Mouse (Mus musculus): ENCODE data around the gene Clip2. TPM values are rescaled to one million over a fixed set of nuclear protein-coding genes. Genes with fewer than 3 reads are reported as not detected.

Gene Clip2
- polyA plus RNA-seq, 1 experiment = 20.3 TPM

DNA sequence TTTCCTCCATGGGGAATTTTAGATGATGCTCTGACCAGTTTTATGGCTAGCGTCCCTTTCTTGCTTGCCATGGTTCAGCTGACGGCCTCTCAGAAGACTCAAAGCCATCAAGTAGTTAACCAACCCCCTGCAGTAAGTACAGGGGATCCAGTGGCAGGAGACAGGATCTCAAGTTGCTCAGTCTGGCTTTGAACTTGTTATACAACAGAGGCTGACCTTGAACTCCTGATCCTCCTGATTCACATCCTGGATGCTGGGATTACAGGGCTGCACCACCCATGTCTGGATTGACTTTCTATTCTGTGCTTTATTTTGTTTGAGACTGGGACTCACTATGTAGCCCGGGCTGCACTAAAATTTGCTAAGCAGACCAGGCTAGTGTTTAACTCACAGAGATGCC, 110.2 kb downstream of the Clip2 start:
- no peak overlapping the region for H3K27ac ChIP-seq (ENCODE audit: insufficient read depth, low read length)
- TF ChIP-seq POLR2A (IDR thresholded peaks at IDR 0.05; ENCODE audit: low read depth, low read length) (no peak), CTCF (IDR thresholded peaks at IDR 0.05; ENCODE audit: borderline replicate concordance, insufficient read depth, low read length) (no peak)
- no peak overlapping the region for H3K4me3 ChIP-seq (ENCODE audit: insufficient read depth, low read length)
- H3K4me1 ChIP-seq (ENCODE audit: control insufficient read depth, insufficient read depth, low read length) = peaks cover 11% of the 10 kb centered on the region; the same call in 1 of the 2 replicates

DNA sequence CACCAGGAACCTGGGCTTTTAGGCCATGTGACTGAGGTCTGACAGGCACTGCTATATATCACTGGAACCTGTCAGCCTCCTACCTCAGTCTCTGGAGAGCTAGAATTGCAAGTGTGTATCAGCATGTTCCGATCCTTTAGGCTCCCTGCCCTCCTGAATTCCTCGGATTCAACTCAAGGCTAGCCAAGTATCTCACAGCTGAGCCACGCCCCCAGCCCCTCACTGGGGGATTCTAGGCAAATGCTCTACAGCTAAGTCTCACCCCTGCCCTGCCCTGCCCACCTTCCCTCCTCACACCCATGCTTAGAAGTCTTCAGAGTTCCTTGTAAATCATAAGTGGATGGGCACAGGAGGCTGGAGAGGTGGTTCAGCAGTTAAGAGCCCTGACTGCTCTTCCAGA, 111.1 kb downstream of the Clip2 start:
- Histone ChIP-seq H3K27ac (ENCODE audit: insufficient read depth, low read length) (no peak overlapping the region), H3K4me1 (ENCODE audit: control insufficient read depth, insufficient read depth, low read length) (peaks cover 11% of the 10 kb centered on the region; the same call in 1 of the 2 replicates), H3K4me3 (ENCODE audit: insufficient read depth, low read length) (no peak overlapping the region)
- TF ChIP-seq POLR2A (IDR thresholded peaks at IDR 0.05; ENCODE audit: low read depth, low read length) = no peak
- TF ChIP-seq CTCF (IDR thresholded peaks at IDR 0.05; ENCODE audit: borderline replicate concordance, insufficient read depth, low read length) = no peak

DNA sequence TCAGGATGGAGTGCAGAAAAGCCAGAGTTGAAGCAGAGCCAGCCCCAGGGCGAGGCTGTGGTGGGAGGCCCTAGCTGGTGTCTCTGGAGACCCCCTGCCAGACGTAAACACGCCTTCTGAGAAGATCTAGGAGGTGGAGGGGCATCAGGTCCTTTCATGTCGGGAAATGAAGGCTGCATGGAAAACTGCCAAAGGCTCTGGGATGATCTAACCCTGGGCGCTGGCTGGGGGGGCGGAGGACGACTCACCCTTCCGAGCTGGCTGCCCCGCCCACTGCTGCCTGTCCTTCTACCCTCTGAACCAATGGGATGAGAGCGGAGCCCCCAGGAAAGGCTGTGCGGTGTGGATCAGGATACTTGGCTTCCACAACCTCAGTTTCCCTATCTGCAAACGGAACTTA, 112.1 kb downstream of the Clip2 start:
- no peak for TF ChIP-seq CTCF (IDR thresholded peaks at IDR 0.05; ENCODE audit: borderline replicate concordance, insufficient read depth, low read length)
- TF ChIP-seq POLR2A (IDR thresholded peaks at IDR 0.05; ENCODE audit: low read depth, low read length) = no peak
- Histone ChIP-seq H3K4me3 (ENCODE audit: insufficient read depth, low read length) (no peak overlapping the region), H3K4me1 (ENCODE audit: control insufficient read depth, insufficient read depth, low read length) (0 out of 2 replicates have a peak, but pooled peaks cover 8% of the 10 kb centered on the region), H3K27ac (ENCODE audit: insufficient read depth, low read length) (peak overlapping the region; percentile 5; the same call in 1 of the 2 replicates)

DNA sequence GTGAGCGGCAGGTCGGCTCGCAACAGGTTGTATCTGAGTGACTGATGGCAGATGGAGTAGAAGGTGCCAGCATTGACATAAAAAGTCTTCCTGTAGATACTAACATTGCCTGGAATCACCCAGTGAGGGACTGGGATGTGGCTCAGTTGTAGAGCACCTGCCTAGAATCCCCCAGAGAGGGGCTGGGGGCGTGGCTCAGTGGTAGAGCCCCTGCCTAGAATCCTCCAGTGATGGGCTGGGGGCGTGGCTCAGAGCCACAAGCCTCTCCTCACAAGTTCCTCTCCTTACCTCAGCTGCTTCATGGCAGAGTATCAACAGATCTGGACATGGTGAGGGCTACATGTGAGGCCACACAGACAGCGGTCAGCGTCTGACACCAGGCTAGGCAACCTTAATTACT, 112.8 kb downstream of the Clip2 start:
- TF ChIP-seq CTCF (IDR thresholded peaks at IDR 0.05; ENCODE audit: borderline replicate concordance, insufficient read depth, low read length) = no peak
- TF ChIP-seq POLR2A (IDR thresholded peaks at IDR 0.05; ENCODE audit: low read depth, low read length) = no peak
- Histone ChIP-seq H3K4me1 (ENCODE audit: control insufficient read depth, insufficient read depth, low read length) (0 out of 2 replicates have a peak, but pooled peaks cover 8% of the 10 kb centered on the region), H3K4me3 (ENCODE audit: insufficient read depth, low read length) (no peak overlapping the region), H3K27ac (ENCODE audit: insufficient read depth, low read length) (no peak overlapping the region)

Other genes starting within 250 kb of the Clip2 start
- gene Gtf2i, start 237.7 kb downstream of the Clip2 start, polyA plus RNA-seq (2011; ENCODE audit: insufficient read length, low read depth, missing spikeins) = 173 and 287 TPM in 2 replicates
- gene Gtf2ird1, start 95.7 kb downstream of the Clip2 start, polyA plus RNA-seq (2011; ENCODE audit: insufficient read length, low read depth, missing spikeins) = 52.0 and 58.2 TPM in 2 replicates
- gene Syna, start 7.7 kb upstream of the Clip2 start, polyA plus RNA-seq (2011; ENCODE audit: insufficient read length, low read depth, missing spikeins) = 0.40 TPM in 1 of 2 replicates, not detected in the other
- 64.6 and 81.8 TPM in 2 replicates for gene Rfc2, start 28.9 kb upstream of the Clip2 start, polyA plus RNA-seq (2011; ENCODE audit: insufficient read length, low read depth, missing spikeins)
- 0.40 and 2.3 TPM in 2 replicates for gene Lat2, start 62.6 kb upstream of the Clip2 start, polyA plus RNA-seq (2011; ENCODE audit: insufficient read length, low read depth, missing spikeins)
- gene Eif4h, start 87.1 kb upstream of the Clip2 start, polyA plus RNA-seq (2011; ENCODE audit: insufficient read length, low read depth, missing spikeins) = 208 and 219 TPM in 2 replicates
- gene Limk1, start 136.2 kb upstream of the Clip2 start, polyA plus RNA-seq (2011; ENCODE audit: insufficient read length, low read depth, missing spikeins) = 16.5 and 18.0 TPM in 2 replicates
- gene Eln, start 194.9 kb upstream of the Clip2 start, polyA plus RNA-seq (2011; ENCODE audit: insufficient read length, low read depth, missing spikeins) = 57.9 and 265 TPM in 2 replicates